Mouse (Mus musculus) forebrain, embryonic 13.5 days (tissue): ENCODE data around the gene Slc48a1. TPM values are rescaled to one million over a fixed set of nuclear protein-coding genes. Genes with fewer than 3 reads are reported as not detected.

ENCODE experiments used
- ATAC-seq: fragments of 200-750 bp; cut with Nextera tagmentation; 2 replicates; pipeline ENCODE4 v1.8.0; 2017
- H3K27ac ChIP-seq: fragments of 300-500 bp; sonication (generic); 2 replicates; pipeline ENCODE4 v1.5.1; 2015; ENCODE audit warnings: inconsistent platforms, mild to moderate bottlenecking, moderate library complexity
- H3K27me3 ChIP-seq: fragments of 300-500 bp; sonication (generic); 2 replicates; pipeline ENCODE4 v1.6.1; 2015; ENCODE audit warnings: mild to moderate bottlenecking, inconsistent platforms
- H3K36me3 ChIP-seq: fragments of 300-500 bp; sonication (generic); 2 replicates; pipeline ENCODE4 v1.6.1; 2015; ENCODE audit warnings: mild to moderate bottlenecking, inconsistent platforms; ENCODE audit not compliant: poor library complexity, severe bottlenecking
- H3K4me1 ChIP-seq: fragments of 300-500 bp; sonication (generic); 2 replicates; pipeline ENCODE4 v1.6.1; 2015; ENCODE audit warnings: inconsistent platforms
- H3K4me2 ChIP-seq: fragments of 300-500 bp; sonication (generic); 2 replicates; pipeline ENCODE4 v1.6.1; 2015; ENCODE audit warnings: inconsistent platforms, mild to moderate bottlenecking, moderate library complexity
- H3K4me3 ChIP-seq: fragments of 300-500 bp; sonication (generic); 2 replicates; pipeline ENCODE4 v1.5.1; 2015; ENCODE audit warnings: mild to moderate bottlenecking, inconsistent platforms
- H3K9ac ChIP-seq: fragments of 300-500 bp; sonication (generic); 2 replicates; pipeline ENCODE4 v1.6.1; 2015; ENCODE audit warnings: mild to moderate bottlenecking, inconsistent platforms
- H3K9me3 ChIP-seq: fragments of 300-500 bp; sonication (generic); replicated peaks from 2 replicates; pipeline ENCODE4 v1.6.1; 2016; ENCODE audit warnings: inconsistent platforms
- WGBS: fragments of 180-500 bp; shearing (Covaris S2); methylation state at CpG from one replicate; pipeline ENCODE4 v1.1.7; 2015; 5-methylcytosine and 5-hydroxymethylcytosine counted together
- polyA plus RNA-seq: library from polyadenylated mRNA; unstranded; fragments of >200 nt; fragmentation: Nextera tagmentation; extraction: Ambion mirVana; gene quantifications from 2 replicates; pipeline ENCODE4 v1.2.1, GENCODE M21; 2015

Slc48a1 gene
- polyA plus RNA-seq, 1 experiment from 2014 or later = 45.2 TPM

GRCm38 (mm10) chr15:97796674-97797310, 18.5 kb downstream of the Slc48a1 start:
- 94% methylated on average over 17 of the region's 17 CpGs for WGBS
- Histone ChIP-seq H3K4me2 (no peak overlapping the region), H3K27me3 (no peaks in the 10 kb centered on the region), H3K4me1 (peaks cover 16% of the 10 kb centered on the region), H3K4me3 (no peak overlapping the region), H3K9me3 (no peaks in the 10 kb centered on the region), H3K27ac (no peak overlapping the region), H3K9ac (no peak overlapping the region), H3K36me3 (peaks cover 84% of the 10 kb centered on the region)
- ATAC-seq = no peak

DNA sequence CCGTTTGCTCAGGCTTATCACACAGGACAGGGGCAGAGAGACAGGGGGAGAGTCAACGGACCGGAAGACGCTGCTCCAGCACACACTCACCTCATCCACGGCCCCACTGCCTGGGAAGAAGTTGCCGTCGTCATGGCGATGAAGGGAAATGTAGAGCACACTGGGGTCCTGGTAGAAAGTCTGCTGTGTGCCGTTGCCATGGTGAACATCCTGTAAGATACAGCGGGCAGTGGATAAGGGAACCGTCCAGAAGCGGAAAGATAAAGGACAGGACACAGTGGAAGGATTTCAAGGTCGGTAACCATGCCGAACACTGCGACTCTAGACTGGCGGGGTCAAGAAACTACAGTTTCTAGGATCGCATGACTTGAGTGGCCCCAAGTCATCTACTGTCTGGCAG, 19.8 kb downstream of the Slc48a1 start:
- Histone ChIP-seq H3K4me2 (no peak overlapping the region), H3K27ac (peak overlapping the region; percentile 14; the same call in 1 of the 2 replicates), H3K9me3 (no peaks in the 10 kb centered on the region), H3K4me1 (peaks cover 28% of the 10 kb centered on the region), H3K27me3 (no peaks in the 10 kb centered on the region), H3K4me3 (no peak overlapping the region), H3K9ac (no peak overlapping the region), H3K36me3 (peaks cover 81% of the 10 kb centered on the region)
- 30% methylated on average over 17 of the region's 17 CpGs for WGBS
- peak; percentile 54; the same call in 1 of the 2 replicates for ATAC-seq

- Histone ChIP-seq H3K9ac (no peak overlapping the region), H3K4me2 (no peak overlapping the region), H3K27me3 (no peaks in the 10 kb centered on the region), H3K4me1 (peaks cover 28% of the 10 kb centered on the region), H3K27ac (0 out of 2 replicates have a peak overlapping the region, but pooled peaks have one; percentile 5), H3K36me3 (peaks cover 68% of the 10 kb centered on the region), H3K4me3 (no peak overlapping the region), H3K9me3 (no peaks in the 10 kb centered on the region)
- WGBS = 88% methylated on average over 11 of the region's 11 CpGs
- ATAC-seq = no peak
Observed at GRCm38 (mm10) chr15:97799446-97799845, 21.1 kb downstream of the Slc48a1 start.

GRCm38 (mm10) chr15:97800853-97801252, 22.5 kb downstream of the Slc48a1 start:
- 87% methylated on average over 13 of the region's 13 CpGs for WGBS
- Histone ChIP-seq H3K4me2 (no peak overlapping the region), H3K4me3 (no peak overlapping the region), H3K27ac (no peak overlapping the region), H3K36me3 (peaks cover 65% of the 10 kb centered on the region), H3K4me1 (peaks cover 28% of the 10 kb centered on the region), H3K27me3 (no peaks in the 10 kb centered on the region), H3K9ac (no peak overlapping the region), H3K9me3 (no peaks in the 10 kb centered on the region)
- no peak for ATAC-seq

DNA sequence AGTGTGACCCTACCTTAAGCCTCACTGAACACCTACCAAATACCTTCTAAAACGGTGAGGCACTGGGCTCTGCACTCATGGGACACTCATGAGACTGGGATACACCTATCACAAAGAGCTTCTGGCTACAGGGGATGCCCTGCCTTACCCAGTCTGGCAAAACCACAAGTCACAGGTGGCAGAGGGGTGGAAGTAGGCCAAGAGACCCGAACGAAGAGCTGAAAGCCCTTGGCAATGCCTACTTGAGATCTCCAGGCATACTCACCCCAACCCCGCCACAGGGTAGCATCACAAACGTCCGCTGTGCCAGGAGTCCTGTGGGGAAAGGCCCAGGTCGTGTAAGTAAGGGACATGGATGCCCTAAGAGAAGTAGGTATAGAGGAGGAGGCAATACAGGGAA, 23.5 kb downstream of the Slc48a1 start:
- Histone ChIP-seq H3K27me3 (no peaks in the 10 kb centered on the region), H3K4me1 (peaks cover 28% of the 10 kb centered on the region), H3K4me3 (no peak overlapping the region), H3K9me3 (no peaks in the 10 kb centered on the region), H3K9ac (no peak overlapping the region), H3K36me3 (peaks cover 65% of the 10 kb centered on the region), H3K27ac (no peak overlapping the region), H3K4me2 (peak overlapping the region; percentile 54)
- no peak for ATAC-seq
- 68% methylated on average over 7 of the region's 7 CpGs for WGBS

DNA sequence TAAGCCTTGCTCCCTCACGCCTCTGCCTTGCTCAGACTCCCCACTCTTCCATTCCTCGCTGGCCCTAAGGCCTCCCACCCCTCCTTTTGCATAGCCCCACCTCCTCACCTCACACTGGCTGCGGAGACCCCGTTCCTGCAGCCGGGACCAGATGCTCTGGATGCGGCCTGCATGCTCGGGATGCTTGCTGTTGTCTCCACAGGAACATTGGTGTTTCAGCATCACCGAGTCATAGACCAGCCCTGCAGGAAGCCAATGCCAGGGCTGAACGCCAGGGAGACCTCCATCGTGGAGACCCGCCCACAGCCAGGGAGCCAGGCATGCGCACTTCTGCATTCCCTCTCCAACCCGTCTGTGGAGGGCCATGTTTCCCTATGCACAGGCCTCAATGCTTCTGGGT, 24.3 kb downstream of the Slc48a1 start:
- Histone ChIP-seq H3K4me2 (peak overlapping the region; percentile 54), H3K36me3 (peaks cover 65% of the 10 kb centered on the region), H3K9ac (peak overlapping the region; percentile 51), H3K4me1 (peaks cover 28% of the 10 kb centered on the region), H3K4me3 (peak overlapping the region; percentile 27), H3K27ac (peak overlapping the region; percentile 32; the same call in 1 of the 2 replicates), H3K9me3 (no peaks in the 10 kb centered on the region), H3K27me3 (no peaks in the 10 kb centered on the region)
- ATAC-seq = peak; percentile 61
- 7% methylated on average over 13 of the region's 13 CpGs for WGBS

- Histone ChIP-seq H3K36me3 (peaks cover 64% of the 10 kb centered on the region), H3K27me3 (no peaks in the 10 kb centered on the region), H3K4me2 (no peak overlapping the region), H3K27ac (no peak overlapping the region), H3K4me1 (peaks cover 12% of the 10 kb centered on the region), H3K4me3 (no peak overlapping the region), H3K9ac (no peak overlapping the region), H3K9me3 (no peaks in the 10 kb centered on the region)
- WGBS = 73% methylated on average over 12 of the region's 12 CpGs
- ATAC-seq = no peak
Observed at GRCm38 (mm10) chr15:97807867-97808266, 29.5 kb downstream of the Slc48a1 start.

- no peaks in the 10 kb centered on the region for H3K27me3 ChIP-seq
- ATAC-seq = no peak
- H3K9ac ChIP-seq = no peak overlapping the region
- 92% methylated on average over 14 of the region's 14 CpGs for WGBS
- peaks cover 17% of the 10 kb centered on the region for H3K4me1 ChIP-seq
- H3K27ac ChIP-seq = no peak overlapping the region
- no peak overlapping the region for H3K4me2 ChIP-seq
- H3K9me3 ChIP-seq = no peaks in the 10 kb centered on the region
- no peak overlapping the region for H3K4me3 ChIP-seq
- peaks cover 64% of the 10 kb centered on the region for H3K36me3 ChIP-seq
Observed at GRCm38 (mm10) chr15:97808532-97808931, 30.2 kb downstream of the Slc48a1 start.

GRCm38 (mm10) chr15:97809206-97809605, 30.9 kb downstream of the Slc48a1 start:
- Histone ChIP-seq H3K27me3 (no peaks in the 10 kb centered on the region), H3K4me2 (no peak overlapping the region), H3K27ac (no peak overlapping the region), H3K36me3 (peaks cover 64% of the 10 kb centered on the region), H3K9me3 (no peaks in the 10 kb centered on the region), H3K9ac (no peak overlapping the region), H3K4me1 (peaks cover 24% of the 10 kb centered on the region), H3K4me3 (no peak overlapping the region)
- no peak for ATAC-seq
- 89% methylated on average over 14 of the region's 14 CpGs for WGBS

DNA sequence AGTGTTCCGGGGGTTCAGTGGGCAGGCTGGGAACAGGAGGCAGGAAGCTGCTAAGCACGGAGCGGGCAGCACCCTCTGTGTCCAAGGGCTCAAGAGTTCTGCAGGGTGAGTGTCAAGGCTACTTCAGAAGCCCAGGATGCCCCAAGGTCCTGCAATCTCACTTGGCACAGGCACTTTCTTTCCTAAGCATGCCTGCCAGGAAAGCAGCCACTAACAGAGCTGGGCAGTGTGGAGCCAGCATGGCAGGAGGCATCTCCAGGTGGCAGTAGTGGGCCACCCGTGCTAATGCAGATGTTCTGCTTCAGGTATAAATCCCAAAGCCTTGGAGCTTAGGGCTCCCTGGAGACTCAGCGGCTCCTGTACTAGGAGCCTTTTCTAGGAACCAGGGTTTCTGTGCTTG, 31.6 kb downstream of the Slc48a1 start:
- Histone ChIP-seq H3K9ac (no peak overlapping the region), H3K27ac (no peak overlapping the region), H3K4me2 (no peak overlapping the region), H3K36me3 (peaks cover 60% of the 10 kb centered on the region), H3K4me1 (peaks cover 28% of the 10 kb centered on the region), H3K9me3 (no peaks in the 10 kb centered on the region), H3K4me3 (no peak overlapping the region), H3K27me3 (no peaks in the 10 kb centered on the region)
- no peak for ATAC-seq
- 86% methylated on average over 5 of the region's 5 CpGs for WGBS

DNA sequence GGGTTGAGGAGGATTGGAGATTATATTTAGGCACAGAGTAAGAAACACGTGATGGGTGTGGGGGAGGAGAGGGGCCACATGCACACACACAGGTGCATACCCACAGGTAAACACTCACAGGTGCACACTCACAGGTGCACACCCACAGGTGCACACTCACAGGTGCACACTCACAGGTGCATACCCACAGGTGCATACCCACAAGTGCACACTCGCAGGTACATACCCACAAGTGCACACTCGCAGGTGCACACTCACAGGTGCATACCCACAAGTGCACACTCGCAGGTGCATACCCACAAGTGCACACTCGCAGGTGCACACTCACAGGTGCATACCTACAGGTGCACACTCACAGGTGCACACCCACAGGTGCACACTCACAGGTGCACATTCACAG, 32.1 kb downstream of the Slc48a1 start:
- no peak for ATAC-seq
- 91% methylated on average over 5 of the region's 5 CpGs for WGBS
- H3K36me3 ChIP-seq = peaks cover 55% of the 10 kb centered on the region
- H3K4me3 ChIP-seq = no peak overlapping the region
- no peak overlapping the region for H3K27ac ChIP-seq
- peaks cover 28% of the 10 kb centered on the region for H3K4me1 ChIP-seq
- H3K27me3 ChIP-seq = no peaks in the 10 kb centered on the region
- H3K9me3 ChIP-seq = no peaks in the 10 kb centered on the region
- H3K9ac ChIP-seq = no peak overlapping the region
- no peak overlapping the region for H3K4me2 ChIP-seq

DNA sequence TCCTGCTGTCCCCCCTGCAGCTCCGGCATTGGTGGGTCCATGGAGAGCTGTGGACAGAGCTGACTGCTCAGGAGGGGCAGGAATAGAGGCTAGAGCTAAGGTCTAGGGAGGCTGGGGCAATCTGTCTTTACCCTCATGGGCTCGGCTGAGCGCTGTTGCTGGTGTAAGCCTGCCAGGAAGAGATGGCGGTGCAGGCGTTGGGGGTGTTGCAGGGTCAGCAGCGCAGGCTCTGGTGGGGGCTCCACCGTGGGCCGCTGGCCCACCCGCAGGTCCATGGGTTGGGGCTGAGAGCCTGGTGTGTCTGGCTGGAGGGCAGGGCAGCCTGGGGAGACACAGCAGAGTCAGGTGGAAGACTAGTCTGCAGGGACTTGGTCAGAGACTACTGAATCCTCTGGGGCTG, 33.0 kb downstream of the Slc48a1 start:
- no peak for ATAC-seq
- Histone ChIP-seq H3K36me3 (peaks cover 52% of the 10 kb centered on the region), H3K9ac (no peak overlapping the region), H3K9me3 (no peaks in the 10 kb centered on the region), H3K27me3 (no peaks in the 10 kb centered on the region), H3K4me2 (no peak overlapping the region), H3K4me1 (peaks cover 28% of the 10 kb centered on the region), H3K4me3 (no peak overlapping the region), H3K27ac (peak overlapping the region; percentile 57)
- WGBS = 87% methylated on average over 9 of the region's 9 CpGs

DNA sequence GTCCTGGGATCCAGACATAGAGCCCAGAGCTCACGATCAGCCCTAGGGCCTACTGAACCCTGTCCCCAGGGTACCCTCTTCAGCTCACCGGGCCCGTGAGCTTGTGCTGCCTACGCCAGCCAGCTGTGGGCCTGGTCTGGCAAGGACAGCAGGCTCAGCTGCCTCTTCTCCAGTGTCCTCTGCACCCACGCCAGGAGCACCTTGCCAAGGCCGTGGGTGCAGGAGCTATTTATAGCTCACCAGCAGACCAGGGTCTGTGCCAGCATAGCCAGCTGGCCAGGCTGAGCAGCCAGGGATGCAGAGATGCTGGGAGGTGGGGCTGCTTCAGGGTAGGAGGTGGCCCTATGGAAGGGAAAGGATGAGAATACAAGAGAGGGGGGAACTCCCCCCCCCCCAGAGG, 33.8 kb downstream of the Slc48a1 start:
- 72% methylated on average over 6 of the region's 6 CpGs for WGBS
- Histone ChIP-seq H3K36me3 (peaks cover 45% of the 10 kb centered on the region), H3K4me1 (peaks cover 28% of the 10 kb centered on the region), H3K9ac (peak overlapping the region; percentile 54; the same call in 1 of the 2 replicates), H3K27me3 (no peaks in the 10 kb centered on the region), H3K27ac (peak overlapping the region; percentile 57), H3K4me3 (no peak overlapping the region), H3K4me2 (no peak overlapping the region), H3K9me3 (no peaks in the 10 kb centered on the region)
- ATAC-seq = peak; percentile 74
